In genomic region chr1:91956229-91956628, GRCm38 (mm10) we compare ENCODE assay signal across 29 mouse cellular contexts.
DNase-seq lines count a peak whose midpoint lies in the region; ATAC-seq and TF ChIP-seq lines count a peak whose summit lies in the region.
"Had no signal": no experiment of that assay in that cellular context is flagged by ENCODE, and none has a peak within 500 bp of the region (broad histone marks: within the 10 kb centered on the region; RNA-seq: fewer than 3 reads in every experiment).

No protein-coding gene starts in this region.

- DNase-seq in Muller cell, postnatal 12 days (ENCODE audit: inconsistent ontology term) = peak; percentile 74
- peak; percentile 76 for DNase-seq in fibroblast of lung, adult 2 months (ENCODE audit: low read depth)
- no peak for DNase-seq in layer of hippocampus, adult 8-10 months (ENCODE audit: low spot score in 2 of 2)
- no peak for DNase-seq in left cerebral cortex, adult 11 months (ENCODE audit: low spot score)
- DNase-seq: adrenal gland, postnatal 25 days; cerebellum, adult 2 months; cerebellum, postnatal 14 days; gastrocnemius, postnatal 10 days; heart, postnatal 36 days; kidney, adult 9 months; kidney, postnatal 14 days; retina, postnatal 1 day; right cerebral cortex, postnatal 14 days; thymus, postnatal 14 days had no signal

- no peak for TF ChIP-seq CTCF in intestine, postnatal 0 days (IDR thresholded peaks at IDR 0.05; ENCODE audit: low read depth)

- no peaks in the 10 kb centered on the region for H3K27me3 ChIP-seq in intestine, embryonic 16.5 days (replicated peaks; ENCODE audit: control insufficient read depth, insufficient read depth, low read length)
- no peaks in the 10 kb centered on the region for H3K27me3 ChIP-seq in intestine, postnatal 0 days (replicated peaks; ENCODE audit: control insufficient read depth, insufficient read depth, low read length)
- no peaks in the 10 kb centered on the region for H3K27me3 ChIP-seq in stomach, embryonic 16.5 days (ENCODE audit: control insufficient read depth, insufficient read depth, low read length)
- H3K27me3 ChIP-seq: forebrain, embryonic 15.5 days; hindbrain, embryonic 12.5 days; intestine, embryonic 15.5 days; limb, embryonic 13.5 days; lung, embryonic 15.5 days had no signal

- H3K36me3 ChIP-seq in intestine, embryonic 16.5 days (ENCODE audit: control insufficient read depth, insufficient read depth, low read length) = no peaks in the 10 kb centered on the region; the same call in none of the 2 replicates
- peaks cover 52% of the 10 kb centered on the region for H3K36me3 ChIP-seq in intestine, postnatal 0 days (ENCODE audit: control insufficient read depth, insufficient read depth)
- peaks cover 5% of the 10 kb centered on the region; the same call in 1 of the 2 replicates for H3K36me3 ChIP-seq in stomach, embryonic 16.5 days (ENCODE audit: control insufficient read depth, insufficient read depth, low read length)

- H3K4me3 ChIP-seq in intestine, embryonic 16.5 days (ENCODE audit: low read length) = no peak overlapping the region
- H3K4me3 ChIP-seq in intestine, postnatal 0 days (ENCODE audit: low read depth, low read length) = no peak overlapping the region
- H3K4me3 ChIP-seq in stomach, embryonic 16.5 days (replicated peaks; ENCODE audit: low read length) = no peak overlapping the region
- H3K4me3 ChIP-seq: forebrain, embryonic 10.5 days; forebrain, embryonic 15.5 days; hindbrain, embryonic 12.5 days; intestine, embryonic 15.5 days; limb, embryonic 13.5 days; lung, embryonic 15.5 days had no signal

- no peaks in the 10 kb centered on the region for H3K9me3 ChIP-seq in intestine, embryonic 16.5 days (ENCODE audit: control insufficient read depth, low read length)
- no peaks in the 10 kb centered on the region for H3K9me3 ChIP-seq in intestine, postnatal 0 days (ENCODE audit: control insufficient read depth)
- H3K9me3 ChIP-seq in stomach, embryonic 16.5 days (replicated peaks; ENCODE audit: control insufficient read depth, low read length) = no peaks in the 10 kb centered on the region
- H3K9me3 ChIP-seq: forebrain, embryonic 10.5 days; forebrain, embryonic 15.5 days; hindbrain, embryonic 12.5 days; intestine, embryonic 15.5 days; limb, embryonic 13.5 days; lung, embryonic 15.5 days had no signal

- no peak overlapping the region for H3K9ac ChIP-seq in intestine, embryonic 16.5 days (ENCODE audit: low read depth, low read length)
- no peak overlapping the region for H3K9ac ChIP-seq in intestine, postnatal 0 days (ENCODE audit: low read depth, low read length)
- H3K9ac ChIP-seq in stomach, embryonic 16.5 days (ENCODE audit: low read length) = no peak overlapping the region
- H3K9ac ChIP-seq: forebrain, embryonic 15.5 days; hindbrain, embryonic 12.5 days; intestine, embryonic 15.5 days; limb, embryonic 13.5 days; lung, embryonic 15.5 days had no signal

- H3K4me2 ChIP-seq in intestine, embryonic 16.5 days (ENCODE audit: low read depth, low read length) = no peak overlapping the region
- no peak overlapping the region for H3K4me2 ChIP-seq in intestine, postnatal 0 days (replicated peaks; ENCODE audit: low read depth)
- no peak overlapping the region for H3K4me2 ChIP-seq in stomach, embryonic 16.5 days (ENCODE audit: low read depth, low read length)
- H3K4me2 ChIP-seq: forebrain, embryonic 15.5 days; heart, embryonic 11.5 days; hindbrain, embryonic 12.5 days; intestine, embryonic 15.5 days; limb, embryonic 13.5 days; liver, embryonic 11.5 days; lung, embryonic 15.5 days; midbrain, embryonic 11.5 days had no signal

- 0 out of 2 replicates have a peak, but pooled peaks have one; percentile 26 for ATAC-seq in intestine, embryonic 16.5 days
- no peak for ATAC-seq in intestine, postnatal 0 days
- 0 out of 2 replicates have a peak, but pooled peaks have one; percentile 34 for ATAC-seq in stomach, embryonic 16.5 days (ENCODE audit: insufficient read depth, low FRiP score)
- no peak for ATAC-seq in monocyte, adult 5-6 weeks (replicated peaks; ENCODE audit: insufficient number of reproducible peaks, low FRiP score, low TSS enrichment, poor library complexity, severe bottlenecking)
- ATAC-seq: forebrain, embryonic 15.5 days; hindbrain, postnatal 0 days; intestine, embryonic 15.5 days; midbrain, embryonic 16.5 days had no signal

- 64% methylated on average over 4 of the region's 4 CpGs for WGBS in intestine, embryonic 16.5 days
- WGBS in intestine, postnatal 0 days = 45% methylated on average over 4 of the region's 4 CpGs
- 55% methylated on average over 4 of the region's 4 CpGs for WGBS in stomach, embryonic 16.5 days

- H3K4me1 ChIP-seq in intestine, embryonic 16.5 days (ENCODE audit: control insufficient read depth, insufficient read depth, low read length) = no peaks in the 10 kb centered on the region
- no peaks in the 10 kb centered on the region for H3K4me1 ChIP-seq in intestine, postnatal 0 days (replicated peaks; ENCODE audit: control insufficient read depth, insufficient read depth, low read length)
- no peaks in the 10 kb centered on the region for H3K4me1 ChIP-seq in stomach, embryonic 16.5 days (ENCODE audit: control insufficient read depth, insufficient read depth, low read length)
- H3K4me1 ChIP-seq: forebrain, embryonic 10.5 days; forebrain, embryonic 15.5 days; hindbrain, embryonic 12.5 days; intestine, embryonic 15.5 days; lung, embryonic 15.5 days had no signal

- H3K27ac ChIP-seq in intestine, embryonic 16.5 days (ENCODE audit: low read length) = no peak overlapping the region
- no peak overlapping the region for H3K27ac ChIP-seq in intestine, postnatal 0 days (ENCODE audit: low read depth, low read length)
- no peak overlapping the region for H3K27ac ChIP-seq in stomach, embryonic 16.5 days (ENCODE audit: low read length)
- H3K27ac ChIP-seq: forebrain, embryonic 10.5 days; forebrain, embryonic 15.5 days; hindbrain, embryonic 12.5 days; hindbrain, postnatal 0 days; intestine, embryonic 15.5 days; limb, embryonic 13.5 days; lung, embryonic 15.5 days had no signal

Comparison
In these comparisons a context has a peak if more than half of its experiments do, and no peak if none do; other contexts are left out.
1. ATAC-seq: peak in intestine, embryonic 16.5 days (single experiment) and stomach, embryonic 16.5 days (single experiment); none in intestine, postnatal 0 days (single experiment) and monocyte, adult 5-6 weeks (single experiment).
2. DNase-seq: peak in Muller cell, postnatal 12 days (single experiment) and fibroblast of lung, adult 2 months (single experiment); none in layer of hippocampus, adult 8-10 months (0 of 2) and left cerebral cortex, adult 11 months (single experiment).